Mouse (Mus musculus) layer of hippocampus, postnatal 14 days (tissue): Measurements from ENCODE around the gene Paqr9. TPM values are rescaled to one million over a fixed set of nuclear protein-coding genes. Genes with fewer than 3 reads are reported as not detected.

ENCODE experiments used
- total RNA-seq, 2 experiments: library from RNA; stranded (reverse); gene quantifications; 2 replicates each; pipeline ENCODE4 v1.2.3; 2021

The Paqr9 gene
- total RNA-seq, 2 experiments from 2014 or later: 48.2 to 48.6 TPM

Other genes starting within 250 kb of the Paqr9 start
- 100 to 1,000 TPM; 157 to 163 TPM for gene Chst2, start 152.9 kb upstream of the Paqr9 start, total RNA-seq
- 10 to 100 TPM; 62.6 to 69.0 TPM for gene U2surp, start 47.7 kb upstream of the Paqr9 start, total RNA-seq
- gene Pcolce2, start 77.9 kb downstream of the Paqr9 start, total RNA-seq: 1 to 10 TPM; 4.2 to 4.9 TPM
- gene Trpc1, start 190.7 kb downstream of the Paqr9 start, total RNA-seq: 10 to 100 TPM; 47.9 to 48.5 TPM